Mouse (Mus musculus) WW6 (cell line): ENCODE results near the gene Spata21.

Experiments used
- DNase-seq: peaks from one replicate; pipeline ENCODE4 v3.0.0-alpha.2; 2013; ENCODE audit warnings: low read depth, low spot score

The Spata21 gene

DNA sequence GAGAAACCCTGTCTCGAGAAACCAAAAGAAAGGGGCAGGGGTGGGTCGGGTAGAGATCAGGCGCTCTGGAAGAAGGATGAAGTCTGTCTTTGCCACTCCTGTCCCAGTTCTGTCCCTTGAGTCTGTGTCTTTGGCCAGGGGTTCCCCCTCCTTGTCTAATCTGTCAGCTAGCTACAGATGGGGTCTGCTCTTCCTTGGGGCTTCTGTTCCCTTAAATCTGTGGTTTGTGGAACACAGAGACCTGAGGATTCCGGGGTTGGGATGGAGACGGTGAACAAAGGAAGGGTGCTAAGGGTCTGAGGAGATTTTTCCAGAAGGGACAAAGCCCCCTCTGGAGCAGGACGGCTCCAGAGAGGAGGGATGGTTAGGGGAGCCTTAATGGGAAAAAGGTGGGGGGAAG lies at the start of gene Spata21:
Spata21 (plus strand) TSS at position 301 of the 400 bp plus-strand sequence.
- DNase-seq = no peak

DNA sequence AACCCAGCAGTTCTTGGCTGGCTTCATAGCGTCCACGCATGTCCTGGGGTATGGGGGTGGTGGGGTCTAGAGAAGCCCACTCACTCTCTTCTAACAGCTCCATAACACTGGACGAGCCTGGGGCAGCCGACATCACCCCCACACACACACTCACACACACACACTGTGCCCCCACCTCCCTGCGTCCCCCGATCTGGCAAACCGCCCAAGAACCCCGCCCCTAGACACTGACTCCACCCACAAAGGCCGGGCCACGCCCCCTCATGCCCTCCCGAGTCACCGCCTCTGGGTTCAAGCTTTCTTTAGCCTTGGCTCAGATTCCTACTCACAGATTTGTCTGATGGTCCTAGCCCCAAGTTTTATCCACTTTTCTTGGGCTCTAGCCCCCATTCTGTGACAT lies 47.0 kb upstream of the Spata21 start:
- DNase-seq = no peak

DNA sequence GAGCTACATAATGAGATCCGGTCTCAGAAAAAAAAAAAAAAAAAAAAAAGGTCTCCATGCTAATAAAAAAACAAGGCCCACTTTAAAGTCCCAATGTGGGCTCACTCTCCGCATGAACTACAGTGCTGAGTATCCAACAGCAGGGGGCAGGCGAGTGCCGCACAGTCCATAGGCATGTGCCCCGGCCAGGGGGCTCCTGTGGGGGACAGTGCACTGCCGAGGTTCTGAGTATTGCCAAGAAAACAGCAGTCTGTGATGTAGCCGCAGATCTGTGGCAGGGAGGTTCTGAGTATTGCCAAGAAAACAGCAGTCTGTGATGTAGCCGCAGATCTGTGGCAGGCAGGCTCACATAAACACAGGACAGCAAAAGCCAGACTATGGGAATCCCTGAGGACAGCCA lies 43.3 kb upstream of the Spata21 start:
- DNase-seq = no peak

DNA sequence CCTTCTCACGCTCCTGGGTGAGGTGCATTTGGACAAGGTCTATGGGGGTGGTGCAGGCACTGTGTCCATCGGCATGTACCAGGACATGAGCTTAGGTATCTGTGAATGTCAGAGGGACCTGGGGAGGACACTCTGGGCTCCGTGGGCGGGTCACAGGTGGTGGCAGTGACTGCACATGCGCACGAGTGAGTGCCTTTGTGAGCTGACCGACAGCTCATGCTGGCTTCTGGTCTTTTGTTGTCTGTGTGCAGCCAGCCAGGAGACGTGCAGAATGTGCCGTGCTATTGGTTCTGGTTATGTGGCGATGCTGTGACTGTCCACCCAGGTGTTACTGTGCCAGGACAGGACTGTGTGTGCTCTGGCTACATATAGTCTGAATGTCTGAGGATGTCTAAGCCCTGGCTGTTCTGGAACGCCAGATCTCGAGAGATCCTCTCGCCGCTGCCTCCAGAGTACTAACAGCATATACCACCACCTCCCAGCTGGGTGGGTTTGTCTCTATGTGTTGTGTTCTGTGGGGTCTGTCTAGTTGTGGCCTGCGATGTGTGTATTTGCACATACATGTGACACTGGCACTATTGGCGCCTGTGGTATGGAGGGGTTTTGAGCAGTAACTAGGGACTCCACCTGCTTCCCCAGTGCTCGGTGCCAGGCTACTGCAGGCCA lies 39.2 kb upstream of the Spata21 start:
- DNase-seq = no peak

DNA sequence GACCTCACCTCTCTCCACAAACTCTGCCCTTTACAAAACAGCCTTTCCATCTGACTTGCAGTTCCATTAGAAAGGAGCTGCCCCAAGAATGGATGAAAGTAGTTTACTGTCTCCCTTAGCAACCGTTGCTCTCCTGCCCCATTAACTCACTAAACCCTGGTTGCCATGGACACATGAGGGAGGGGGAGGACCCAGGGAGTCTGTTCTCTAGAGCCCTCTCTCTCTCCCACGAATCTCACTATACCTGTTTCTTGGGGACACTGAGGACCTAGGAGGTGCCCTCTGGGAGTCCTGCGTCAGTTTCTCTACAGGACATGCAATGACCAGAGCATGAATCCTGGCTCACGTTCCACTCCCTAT lies 38.7 kb upstream of the Spata21 start:
- no peak for DNase-seq

DNA sequence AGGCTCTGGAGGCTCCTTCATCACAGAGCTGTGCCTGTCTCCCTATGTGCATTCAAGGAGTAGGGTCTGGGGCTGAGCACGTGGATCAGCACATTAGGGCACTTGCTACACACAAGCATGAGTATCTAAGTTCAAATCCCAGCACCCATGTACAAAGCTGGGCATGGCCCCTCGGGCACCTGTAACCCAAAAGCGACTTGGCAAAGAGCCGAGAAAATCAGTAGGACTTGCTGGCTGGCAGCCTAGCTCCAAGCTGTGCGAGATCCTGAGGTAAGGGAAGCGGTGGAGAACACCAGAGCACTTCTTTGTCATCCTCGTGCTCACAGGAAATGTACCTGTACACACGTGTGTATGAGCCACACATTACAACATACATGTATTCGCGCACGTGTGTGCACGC lies 35.7 kb upstream of the Spata21 start:
- no peak for DNase-seq

DNA sequence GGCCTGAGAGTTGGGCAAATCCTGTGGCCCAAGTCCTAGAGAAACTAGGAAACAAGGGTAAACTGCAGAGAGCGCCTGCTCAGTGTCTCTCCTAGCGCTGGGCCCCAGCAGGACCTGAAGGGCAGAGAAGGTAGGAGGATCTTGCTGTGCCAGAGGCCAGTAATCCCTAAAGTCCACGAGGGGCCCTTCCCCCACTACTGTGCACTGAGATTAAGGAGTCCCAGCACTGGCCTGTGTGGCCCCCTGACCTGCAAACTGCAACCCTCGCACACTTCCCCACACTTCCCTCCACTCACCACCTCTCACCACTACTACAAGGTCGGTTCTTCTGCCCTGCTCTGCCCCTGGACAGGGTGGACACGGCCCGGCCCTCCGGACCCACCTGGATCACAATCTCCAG lies 35.0 kb upstream of the Spata21 start:
- no peak for DNase-seq

DNA sequence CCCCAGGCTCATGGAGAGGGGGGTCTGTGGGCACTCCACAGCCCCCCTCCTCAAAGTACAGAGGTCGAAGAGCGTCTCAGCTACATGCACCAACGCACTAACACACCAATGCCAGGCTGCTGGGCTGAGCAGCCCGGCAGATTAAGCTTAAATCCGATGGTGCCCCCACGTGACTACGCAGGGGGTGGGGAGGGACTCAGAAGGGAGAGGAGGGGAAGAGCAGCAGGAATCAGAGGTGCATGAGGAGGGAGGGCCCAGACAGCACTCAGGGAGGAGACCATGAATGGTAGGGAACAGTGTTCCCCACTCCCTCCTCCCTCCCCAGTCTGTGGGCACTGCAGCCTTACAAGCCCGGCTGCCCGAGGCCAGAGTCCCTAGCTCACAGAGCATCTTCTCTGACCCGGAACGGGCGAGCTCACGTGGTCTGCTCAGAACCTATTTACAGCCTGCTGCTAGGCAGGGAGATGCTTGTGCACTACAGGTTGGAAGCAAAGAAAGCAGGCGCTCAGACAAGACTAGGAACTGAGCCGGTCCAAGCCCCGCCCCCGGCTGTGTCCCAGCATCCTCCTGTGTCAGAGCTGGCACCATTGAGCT lies 34.5 kb upstream of the Spata21 start:
- DNase-seq = no peak

DNA sequence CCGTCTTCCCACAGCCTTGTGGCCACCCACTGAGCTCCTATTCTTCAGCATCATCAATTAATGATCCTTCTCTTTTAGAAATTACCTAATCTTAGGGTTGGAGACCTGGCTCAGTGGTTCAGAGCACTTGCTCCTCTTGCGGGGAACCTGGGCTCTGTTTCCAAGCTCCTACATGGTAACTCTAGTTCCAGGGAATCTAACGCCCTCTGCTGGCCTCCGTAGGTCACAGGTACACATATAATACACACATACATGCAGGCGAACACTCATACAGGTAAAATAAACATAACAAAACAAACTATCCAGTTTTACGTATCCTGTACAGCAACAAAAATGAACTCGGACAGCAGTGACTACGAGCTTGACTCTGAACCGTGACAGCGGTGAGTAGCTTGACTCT lies 31.2 kb upstream of the Spata21 start:
- no peak for DNase-seq

DNA sequence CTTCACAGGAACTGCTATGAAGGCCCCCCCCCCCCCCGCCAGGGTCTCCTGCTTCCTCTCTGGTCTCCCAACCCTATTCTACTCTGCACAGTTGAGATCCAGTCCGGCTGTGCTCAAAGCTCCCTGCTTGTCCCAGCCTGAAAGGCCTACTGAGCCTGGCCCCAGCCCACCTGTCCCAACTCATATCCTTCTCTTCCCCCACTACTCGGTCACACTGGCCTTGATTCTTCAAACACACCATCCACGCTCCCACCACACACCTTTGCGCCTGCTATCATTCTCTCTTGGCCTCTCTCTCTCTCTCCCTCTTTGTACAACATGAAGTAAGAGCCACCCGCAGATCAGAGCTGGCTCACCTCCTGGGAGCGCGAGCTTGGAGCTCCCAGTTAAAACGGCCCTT lies 29.3 kb upstream of the Spata21 start:
- no peak for DNase-seq

DNA sequence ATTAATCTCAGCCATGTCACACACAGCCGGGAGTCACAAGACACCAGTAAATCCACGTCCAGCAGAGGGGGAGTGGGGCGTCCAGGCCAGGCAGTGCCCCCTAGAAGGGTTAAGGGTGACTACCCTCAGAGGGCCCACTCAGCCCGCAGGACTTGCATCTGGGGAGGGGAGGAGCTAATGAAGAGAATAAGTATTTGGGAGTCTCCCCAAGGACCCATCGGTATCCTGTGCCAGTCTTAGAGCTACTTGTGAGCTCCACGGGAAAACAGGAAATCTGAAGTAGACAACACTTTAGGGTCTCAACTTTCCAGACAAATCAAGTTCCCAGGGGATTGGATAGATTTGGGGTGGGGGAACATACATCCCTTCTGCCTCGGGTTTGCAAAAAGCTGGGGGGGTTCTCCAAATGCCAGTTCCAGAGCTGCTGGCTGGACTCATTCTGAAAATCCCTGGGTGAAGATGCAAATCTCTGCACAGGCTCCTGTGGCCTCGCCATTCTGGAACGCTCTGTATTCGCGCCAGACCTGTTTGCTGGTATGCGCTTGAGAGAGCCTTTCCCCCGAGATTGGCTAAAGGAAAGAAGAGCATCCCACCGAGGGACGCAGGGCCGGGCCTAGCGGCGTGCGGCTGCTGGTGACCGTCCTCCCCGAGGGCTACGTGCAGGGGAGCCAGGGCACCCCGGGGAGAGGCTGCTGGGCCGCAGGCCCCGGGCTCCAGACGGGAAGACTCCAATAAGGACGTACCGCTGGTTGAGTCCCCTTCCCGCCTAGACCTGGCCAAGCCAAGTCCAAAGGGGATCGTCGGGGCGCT lies 28.3 kb upstream of the Spata21 start:
- no peak for DNase-seq

DNA sequence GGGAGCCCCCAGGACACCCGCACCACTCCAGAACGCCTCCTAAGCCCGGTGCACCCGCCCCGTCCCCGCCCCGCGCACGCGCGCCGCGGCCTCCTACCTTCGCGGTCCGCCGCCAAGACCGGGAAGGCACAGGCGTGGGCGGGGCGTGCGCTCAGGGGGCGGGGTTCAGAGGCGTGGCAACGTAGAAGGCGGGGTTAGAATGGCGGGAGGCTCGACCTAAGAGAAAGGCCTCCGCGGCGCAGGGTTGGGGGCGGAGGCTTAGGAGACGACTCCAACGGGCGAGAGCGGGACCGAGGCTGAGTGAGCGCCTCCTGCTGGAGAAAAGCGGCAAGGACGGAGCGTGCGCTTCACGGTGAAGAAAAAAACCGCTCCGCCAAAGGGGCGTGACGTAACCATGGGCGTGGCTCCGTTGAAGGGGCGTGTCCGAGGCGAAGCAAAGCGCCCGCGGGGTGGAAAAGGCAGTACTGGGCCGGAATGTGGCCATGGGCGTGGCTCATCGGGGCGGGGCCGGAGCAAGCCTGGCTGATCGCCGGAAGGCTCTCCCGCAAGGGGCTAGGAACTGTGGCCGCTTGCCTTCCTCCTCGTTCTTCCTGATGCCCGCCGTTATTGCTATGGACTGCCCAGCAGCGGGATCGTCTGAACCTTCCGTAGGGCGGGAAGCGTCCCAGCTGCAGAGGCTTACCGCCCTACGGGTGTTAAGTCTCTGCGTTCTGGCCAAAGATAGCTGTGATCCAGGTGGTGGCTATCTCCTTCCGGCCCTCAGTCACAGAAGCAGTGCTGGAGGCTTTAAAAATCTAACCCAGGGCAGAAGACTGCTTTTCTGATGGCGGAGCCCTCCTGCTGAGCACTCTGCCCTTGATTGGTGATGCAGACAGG lies 27.5 kb upstream of the Spata21 start, which contains the start of gene Crocc:
Crocc (minus strand) TSS at position 125 of the 876 bp plus-strand sequence.
- DNase-seq = peak; percentile 95

DNA sequence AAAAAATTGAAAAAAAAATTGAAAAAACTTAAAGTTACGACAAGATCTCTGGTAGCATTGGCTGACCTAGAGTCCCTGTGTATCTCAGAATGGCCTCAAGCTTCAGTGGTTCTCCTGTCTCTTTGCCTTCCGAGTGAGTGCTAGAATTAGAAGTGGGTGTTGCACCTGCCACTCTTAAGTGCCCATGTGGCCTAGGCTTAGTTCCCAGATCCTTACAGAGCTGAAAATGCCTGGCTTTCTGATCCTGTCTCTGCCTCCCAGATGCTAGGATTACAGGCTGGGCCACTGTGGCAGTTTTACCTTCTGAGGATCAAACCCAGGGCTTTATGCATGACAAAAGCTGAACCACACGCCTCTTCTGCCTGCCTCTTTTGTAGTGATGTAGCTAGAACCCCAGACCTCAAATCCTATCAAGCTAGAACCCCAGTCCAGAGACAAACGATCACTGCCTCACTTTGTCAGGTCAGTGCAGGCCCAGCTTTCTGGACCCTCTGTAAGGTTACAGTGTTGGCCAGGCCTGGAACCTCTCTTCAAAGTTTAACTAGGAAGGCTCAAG lies 24.0 kb upstream of the Spata21 start:
- DNase-seq = no peak

DNA sequence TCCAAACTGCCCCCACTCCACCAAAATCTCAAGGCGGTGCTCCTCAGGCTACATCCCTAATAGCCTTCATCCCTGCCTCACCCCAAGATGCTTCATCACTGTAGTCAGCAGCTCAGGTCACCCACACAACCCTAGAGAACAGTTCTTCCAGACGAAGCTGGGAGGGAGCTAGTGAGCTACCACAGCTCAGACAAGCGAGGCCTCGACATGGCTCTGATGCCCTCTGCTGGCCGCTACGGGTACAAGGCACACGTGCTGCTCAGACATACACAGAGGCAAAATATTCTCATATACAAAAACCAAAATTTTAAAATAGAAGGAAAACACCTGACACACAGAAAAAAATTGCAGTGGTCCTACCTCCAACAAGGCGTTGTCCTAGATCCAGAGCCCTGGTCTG lies 23.0 kb upstream of the Spata21 start:
- no peak for DNase-seq

DNA sequence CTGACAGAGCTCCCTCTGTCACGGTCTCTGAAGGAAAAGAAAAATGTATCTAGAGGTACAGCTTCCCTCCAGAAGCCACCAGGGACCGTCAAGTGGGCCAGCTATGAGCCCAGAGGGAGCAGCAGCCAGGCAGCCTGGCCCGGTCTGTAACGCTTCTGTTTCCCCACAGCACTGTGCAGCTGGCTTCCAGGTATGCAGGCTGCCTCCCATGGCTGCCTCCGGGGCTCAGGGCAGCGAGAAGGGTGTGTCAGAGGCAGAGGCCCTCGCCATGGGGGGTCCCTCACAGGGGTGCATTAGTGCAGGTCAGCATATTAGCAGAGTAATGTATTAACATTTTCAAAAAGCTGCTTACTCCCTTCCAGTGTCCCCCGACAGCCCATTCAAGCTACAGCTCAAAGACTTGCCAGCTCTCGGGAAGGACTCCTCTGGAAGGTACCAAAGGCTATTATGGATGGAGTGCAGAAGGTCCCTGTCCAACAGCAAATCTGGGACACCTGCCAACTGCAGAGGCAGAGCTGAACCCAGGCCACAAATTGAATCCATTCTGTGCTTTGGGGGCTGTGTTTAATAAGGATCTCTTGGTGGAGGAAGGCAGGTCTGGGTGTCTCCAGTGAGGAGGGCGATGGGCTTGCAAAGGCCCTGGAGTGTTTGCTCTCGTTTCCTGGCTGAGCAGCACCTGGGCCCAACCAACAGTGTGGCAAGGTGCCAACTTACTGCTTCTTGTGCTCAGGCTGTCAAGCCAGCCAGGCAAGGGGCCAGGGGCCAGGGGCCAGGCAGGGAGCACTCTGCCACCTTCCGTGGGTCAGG lies 21.2 kb upstream of the Spata21 start:
- DNase-seq = no peak

DNA sequence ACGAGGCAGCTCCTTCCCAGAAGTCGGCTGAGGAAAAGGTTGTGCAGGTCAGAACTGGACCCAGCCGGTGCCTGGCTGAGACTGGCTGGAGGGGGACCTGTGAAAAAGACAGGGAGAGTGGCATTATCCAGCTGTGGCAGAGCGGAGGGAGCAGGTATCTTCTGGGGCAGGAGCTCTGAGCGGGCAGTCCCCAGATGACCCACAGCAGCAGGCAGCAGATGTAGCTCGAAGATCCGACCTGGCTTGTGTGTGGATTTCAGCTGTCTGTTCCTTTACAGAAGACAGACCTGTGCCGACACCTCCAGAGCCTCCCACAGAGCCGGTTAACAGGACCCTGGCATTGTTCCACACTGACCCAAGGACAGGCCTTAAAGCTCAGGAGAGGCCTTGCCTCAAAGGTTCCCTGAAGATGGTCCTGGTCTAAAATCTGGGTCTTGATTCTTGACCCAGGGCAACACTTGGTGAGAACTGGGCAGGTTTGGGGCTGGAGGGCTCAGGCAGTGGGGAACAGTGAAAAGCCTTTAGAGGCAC lies 20.6 kb upstream of the Spata21 start:
- DNase-seq = no peak

DNA sequence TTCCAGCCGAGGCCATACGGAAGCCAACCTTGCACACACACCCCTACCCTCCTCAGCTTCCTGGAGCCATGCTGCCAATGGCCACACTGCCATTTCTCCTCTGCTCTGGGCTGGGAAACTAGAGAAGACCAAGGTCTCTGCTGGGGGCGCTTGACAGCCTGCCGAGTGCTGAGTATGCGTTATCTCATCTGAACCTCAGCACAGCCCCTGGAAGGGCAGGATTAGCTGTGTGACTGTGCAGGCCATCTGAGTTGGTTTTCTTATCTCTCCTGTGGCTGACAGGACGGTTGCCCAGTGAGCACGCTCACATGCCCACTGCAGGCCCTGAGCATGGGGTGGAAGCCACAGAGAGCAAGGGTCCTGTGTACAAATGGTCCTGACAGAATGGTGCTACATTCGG lies 19.5 kb upstream of the Spata21 start:
- no peak for DNase-seq

DNA sequence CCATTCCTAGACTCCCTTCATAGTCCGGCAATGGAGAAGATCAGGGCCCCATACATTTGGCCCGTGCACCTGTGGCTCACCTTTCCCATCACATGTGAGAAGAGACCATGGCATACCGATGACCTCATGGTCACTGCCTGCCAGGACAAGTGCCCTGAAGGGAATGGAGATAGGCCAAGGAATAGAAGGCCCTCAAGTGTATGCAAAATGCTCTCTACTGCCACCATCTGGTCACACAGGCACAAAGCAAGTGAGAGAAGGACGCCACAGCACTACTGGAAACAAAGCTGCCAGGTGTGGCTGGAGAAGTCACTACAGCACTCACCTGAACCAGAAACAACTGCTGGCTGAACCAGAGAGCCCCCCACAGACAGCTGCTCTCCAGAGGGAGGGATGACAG lies 18.4 kb upstream of the Spata21 start:
- DNase-seq = no peak

DNA sequence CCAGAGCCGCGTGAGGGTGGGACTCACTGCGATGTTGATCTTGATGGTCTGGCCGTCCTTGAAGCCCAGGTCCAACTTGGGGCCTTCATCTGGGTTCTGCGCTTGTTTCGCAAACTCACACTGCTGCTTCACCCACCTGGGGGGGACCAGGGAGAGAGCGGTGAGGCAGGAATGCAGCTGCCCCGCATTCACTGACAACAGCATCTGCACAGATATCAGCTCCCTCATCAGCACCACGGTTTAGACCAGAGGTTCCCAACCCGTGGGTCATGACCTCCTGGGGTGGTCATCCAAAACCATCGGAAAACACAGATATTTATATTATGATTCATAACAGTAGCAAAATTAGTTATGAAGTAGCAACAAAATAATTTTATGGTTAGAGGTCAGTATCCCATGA lies 15.6 kb upstream of the Spata21 start:
- DNase-seq = no peak

DNA sequence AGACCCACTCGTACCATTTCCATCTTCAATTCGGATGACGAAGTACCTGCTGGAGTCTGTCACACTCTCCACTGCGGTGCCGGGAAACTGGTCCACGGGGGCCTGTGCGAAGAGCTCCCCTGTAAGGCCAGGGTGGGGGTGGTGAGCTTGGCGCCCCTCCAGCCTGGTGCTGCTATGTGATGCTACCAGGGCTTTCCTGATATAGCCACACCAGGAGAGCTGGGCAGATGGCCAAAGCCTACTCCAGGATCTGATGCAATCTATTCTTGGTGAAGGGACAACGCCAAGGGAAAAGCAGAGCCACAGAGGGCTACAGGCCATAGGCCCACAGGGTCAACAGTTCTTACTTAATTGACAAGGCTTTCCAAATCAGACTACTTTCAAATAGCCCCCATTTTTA lies 14.5 kb upstream of the Spata21 start:
- DNase-seq = no peak

DNA sequence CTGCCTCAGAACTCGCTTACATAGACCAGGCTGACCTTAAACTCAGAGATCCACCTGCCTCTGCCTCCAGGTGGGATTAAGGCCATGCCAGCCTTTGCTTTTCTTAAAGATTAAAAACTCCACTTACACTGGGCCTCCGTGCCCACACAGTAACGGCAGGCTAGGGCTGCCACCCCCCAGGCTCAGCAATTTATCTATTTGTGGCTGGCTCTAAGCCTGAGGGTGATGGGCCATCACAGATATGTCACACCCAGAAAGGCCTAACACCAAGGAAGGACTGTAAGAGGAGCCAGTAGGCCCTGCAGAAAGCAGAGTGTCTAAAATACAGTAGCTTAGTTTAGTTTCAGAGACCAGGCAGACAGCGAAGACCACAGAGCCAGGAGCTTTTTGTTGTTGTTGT lies 14.0 kb upstream of the Spata21 start:
- DNase-seq = no peak
